Mouse (Mus musculus) cerebellum, adult 2 months (tissue): ENCODE measurements at regions not wholly inside any gene's neighbourhood (a gene's known extent, or its start where the extent isn't known, plus 50 kb on each side); places are given as distances from the start of the nearest gene placed in this dataset.

Experiments used
- CTCF ChIP-seq: fragments of 200-500 bp; IDR thresholded peaks from 2 replicates; pipeline ENCODE4 v1.5.1; 2011; ENCODE audit warnings: low read depth, mild to moderate bottlenecking, control low read depth, low read length, moderate library complexity, borderline replicate concordance; ENCODE audit not compliant: insufficient read depth
- POLR2A ChIP-seq: fragments of 200-500 bp; IDR thresholded peaks from 2 replicates; pipeline ENCODE4 v1.6.1; 2011; ENCODE audit warnings: low read length, control low read depth, borderline replicate concordance; ENCODE audit not compliant: insufficient read depth

- TF ChIP-seq CTCF (no peak), POLR2A (no peak)
Measured at GRCm38 (mm10) chr7:90080083-90080772, 49.8 kb upstream of the Picalm start.
